Mouse (Mus musculus): ENCODE data around the gene Numb. TPM values are rescaled to one million over a fixed set of nuclear protein-coding genes. Genes with fewer than 3 reads are reported as not detected.

The Numb gene
- polyA plus RNA-seq, 2 experiments from 2014 or later: 36.7 to 39.4 TPM

- ATAC-seq: no peak
Measured at GRCm38 (mm10) chr12:83852512-83853213, 69.1 kb downstream of the Numb start.

GRCm38 (mm10) chr12:83850334-83850733 lies 71.4 kb downstream of the Numb start:
- no peak for ATAC-seq

DNA sequence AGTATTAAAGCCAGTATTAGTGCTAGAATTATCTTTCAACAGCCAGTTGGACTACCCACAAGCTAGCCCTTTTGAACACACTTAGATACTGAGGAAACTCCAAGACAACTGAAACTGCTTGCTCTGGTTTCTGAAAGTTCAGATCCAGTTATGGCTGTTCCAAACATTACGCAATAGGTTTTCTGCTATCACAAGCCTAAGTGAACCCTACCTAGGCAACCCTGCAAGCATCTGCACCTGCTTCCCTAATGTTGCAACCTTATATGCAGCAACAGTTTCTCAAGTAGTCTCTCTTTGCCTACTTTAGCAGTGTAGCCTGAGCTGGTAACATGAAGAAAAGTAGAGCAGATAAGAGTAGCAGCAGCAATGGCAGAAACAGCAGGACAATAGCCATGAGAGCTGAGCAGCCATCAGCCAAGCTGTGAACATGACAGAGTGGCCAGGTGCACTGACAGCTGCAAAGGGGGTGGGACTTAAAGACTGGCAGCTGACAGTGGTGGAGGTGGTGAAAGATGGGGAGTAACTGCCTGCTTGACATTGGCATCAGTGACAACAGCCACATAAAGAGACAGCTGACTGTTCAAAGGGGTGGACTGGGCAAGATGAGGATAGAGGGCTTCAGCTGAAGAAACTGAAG lies 73.0 kb downstream of the Numb start:
- no peak for ATAC-seq

- no peak for ATAC-seq
Measured at GRCm38 (mm10) chr12:83847877-83848276, 73.9 kb downstream of the Numb start.

- ATAC-seq: no peak
Measured at GRCm38 (mm10) chr12:83842678-83843440, 78.9 kb downstream of the Numb start.

- no peak for ATAC-seq
Measured at GRCm38 (mm10) chr12:83841409-83842190, 80.1 kb downstream of the Numb start.

GRCm38 (mm10) chr12:83833979-83834378 lies 87.8 kb downstream of the Numb start:
- no peak for ATAC-seq

- ATAC-seq: no peak
Measured at GRCm38 (mm10) chr12:83830424-83830823, 91.3 kb downstream of the Numb start.

DNA sequence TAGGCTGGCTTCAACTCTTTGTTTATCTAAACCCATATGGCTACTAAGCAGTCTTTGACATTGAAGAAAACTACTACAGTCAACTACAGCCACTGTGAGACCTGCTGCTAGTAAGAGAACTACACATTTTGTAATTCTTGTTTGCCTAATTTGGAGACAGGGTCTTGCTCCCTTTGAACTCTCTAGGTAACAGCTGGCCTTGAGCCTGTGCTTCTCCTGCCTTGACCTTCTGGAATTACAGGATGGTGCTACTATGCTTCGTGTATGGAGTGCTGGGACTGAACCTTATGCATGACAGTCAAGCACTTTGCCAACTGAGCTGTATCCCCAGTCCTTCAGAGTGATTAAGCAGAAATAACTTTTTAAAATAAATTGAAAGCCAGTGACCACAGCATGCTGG lies 105.1 kb downstream of the Numb start:
- no peak for ATAC-seq

DNA sequence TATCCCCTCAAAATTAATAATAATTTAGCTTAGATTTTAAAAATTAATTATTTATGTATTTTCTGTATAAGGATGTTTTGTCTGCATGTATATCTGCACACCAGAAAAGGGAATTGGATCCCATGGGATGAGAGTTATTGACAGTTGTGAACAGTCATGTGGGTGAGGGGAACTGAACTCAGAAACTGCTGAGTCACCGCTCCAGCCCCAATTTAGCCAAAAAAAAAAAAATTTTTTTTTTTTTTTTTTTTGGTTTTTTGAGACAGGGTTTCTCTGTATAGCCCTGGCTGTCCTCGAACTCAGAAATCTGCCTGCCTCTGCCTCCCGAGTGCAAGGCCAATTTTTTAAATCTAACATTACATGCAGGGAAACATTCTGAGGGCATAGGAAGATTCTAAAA lies 109.8 kb downstream of the Numb start:
- ATAC-seq: no peak

DNA sequence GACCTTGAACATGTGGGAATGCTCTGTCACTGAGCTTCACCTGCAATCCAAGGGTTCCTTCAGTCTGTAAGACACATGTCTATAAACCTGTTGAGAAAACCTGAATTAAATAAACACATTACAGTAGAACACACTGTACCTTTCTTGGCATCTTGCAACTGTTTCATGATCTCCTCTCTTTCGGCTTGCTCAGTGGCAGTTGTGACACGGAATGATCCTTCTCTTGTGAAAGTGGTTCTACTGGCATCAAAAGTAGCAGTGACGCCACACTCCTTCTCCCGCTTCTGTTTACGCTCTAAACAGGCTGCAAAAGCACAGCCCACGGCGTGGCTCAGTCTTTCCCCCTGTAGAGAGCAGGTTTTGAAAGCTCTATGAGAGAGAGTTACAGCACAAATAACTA lies 118.1 kb downstream of the Numb start:
- ATAC-seq: no peak

DNA sequence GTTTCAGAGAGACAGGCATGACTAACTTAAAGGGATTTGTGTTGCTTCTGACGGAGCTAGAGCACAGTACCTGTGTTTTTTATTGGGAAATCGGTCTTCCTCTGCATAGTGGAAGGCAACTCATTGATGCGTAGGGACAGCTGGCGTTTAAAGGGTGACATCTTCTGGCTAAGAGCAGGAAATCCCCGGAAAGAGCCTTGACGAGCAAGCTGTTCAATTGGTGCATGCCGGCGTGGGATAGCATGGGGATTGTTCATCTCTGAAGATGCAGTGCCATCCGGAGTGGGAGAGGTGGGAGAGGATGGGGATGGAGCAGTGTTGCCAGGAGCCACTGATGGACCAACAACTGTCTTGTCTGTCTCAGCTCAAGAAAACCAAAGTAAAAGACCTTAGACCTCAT lies 120.8 kb downstream of the Numb start:
- ATAC-seq: no peak

DNA sequence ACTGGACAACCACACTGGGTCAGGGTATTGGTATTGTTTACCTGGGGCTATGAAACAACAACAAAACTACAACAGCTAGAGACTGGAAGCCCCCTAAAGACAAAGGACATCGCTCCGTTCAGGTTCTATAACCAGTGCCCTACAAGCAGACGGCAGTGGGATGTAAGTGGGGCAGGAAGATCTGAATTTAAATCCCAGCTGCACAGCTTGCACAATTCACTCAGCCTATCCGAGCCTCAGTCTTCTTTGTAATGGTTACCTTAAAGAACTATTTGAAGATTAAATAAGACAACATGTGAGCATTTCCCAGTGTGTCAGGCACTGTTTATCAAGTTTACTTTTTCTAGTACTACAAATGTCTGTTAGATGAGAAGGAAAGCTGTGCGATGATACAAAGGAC lies 123.4 kb downstream of the Numb start:
- ATAC-seq: no peak

DNA sequence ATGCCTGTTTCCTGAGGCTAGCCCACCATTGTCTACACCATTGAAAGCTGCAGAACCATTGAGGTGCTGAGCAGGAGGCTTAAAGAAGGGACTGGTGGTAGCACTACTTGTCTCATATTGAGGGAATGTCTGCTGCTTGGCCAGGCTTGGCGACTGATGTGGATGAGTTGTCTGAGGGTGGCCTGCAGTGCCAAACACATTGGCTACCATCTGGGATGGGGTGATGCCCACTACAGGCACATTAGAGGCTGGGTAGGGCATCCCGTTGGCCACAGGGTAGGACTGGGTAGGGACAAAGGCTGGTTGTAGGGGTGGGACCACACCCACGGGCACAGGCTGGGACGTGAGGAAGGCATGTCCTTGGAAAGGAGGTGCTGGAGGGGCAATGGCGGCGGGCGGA lies 126.1 kb downstream of the Numb start:
- no peak for ATAC-seq

DNA sequence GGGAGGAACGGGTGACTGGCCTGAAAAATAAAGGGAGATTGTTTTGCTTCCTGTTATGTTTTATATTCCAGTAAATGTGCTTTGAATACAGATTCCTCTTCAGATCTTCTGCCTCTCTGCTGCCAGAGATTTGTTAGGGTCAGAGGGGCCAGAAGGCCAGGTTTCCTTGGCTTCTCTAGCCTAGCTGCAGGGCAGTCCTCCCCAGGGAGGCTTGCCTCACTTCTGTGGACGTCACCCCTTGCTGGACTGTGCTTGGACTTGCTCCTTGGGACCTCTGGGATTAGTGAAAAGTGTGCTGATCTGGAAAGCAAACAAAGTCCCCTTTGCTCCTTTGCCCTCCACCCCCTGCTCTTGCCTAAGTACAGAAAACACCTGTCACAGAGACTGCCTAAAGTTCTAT lies 126.7 kb downstream of the Numb start:
- ATAC-seq: no peak

GRCm38 (mm10) chr12:83792706-83793410 lies 128.9 kb downstream of the Numb start:
- ATAC-seq: no peak

DNA sequence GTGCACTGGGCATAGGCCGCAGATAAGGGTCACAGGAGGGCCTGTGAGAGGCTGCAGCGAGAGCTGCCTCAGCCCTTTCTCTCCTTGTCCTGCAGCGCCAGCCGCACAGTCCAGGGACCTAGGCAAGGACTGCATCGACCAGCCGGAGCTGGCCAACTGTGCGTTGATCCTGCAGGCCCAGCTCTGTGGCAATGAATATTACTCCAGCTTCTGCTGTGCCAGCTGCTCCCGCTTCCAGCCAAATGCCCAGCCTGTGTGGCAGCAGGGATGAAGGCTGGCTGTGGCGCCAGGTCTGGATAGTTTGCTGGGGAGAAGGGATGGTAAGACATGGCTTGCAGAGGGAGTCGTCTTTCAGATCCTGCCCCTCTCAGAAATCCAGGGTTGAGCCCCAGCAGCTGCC lies 130.0 kb downstream of the Numb start:
- ATAC-seq: no peak

- ATAC-seq: no peak
Measured at GRCm38 (mm10) chr12:83790749-83791148, 131.0 kb downstream of the Numb start.

GRCm38 (mm10) chr12:83789781-83790140 lies 132.0 kb downstream of the Numb start:
- ATAC-seq: no peak

DNA sequence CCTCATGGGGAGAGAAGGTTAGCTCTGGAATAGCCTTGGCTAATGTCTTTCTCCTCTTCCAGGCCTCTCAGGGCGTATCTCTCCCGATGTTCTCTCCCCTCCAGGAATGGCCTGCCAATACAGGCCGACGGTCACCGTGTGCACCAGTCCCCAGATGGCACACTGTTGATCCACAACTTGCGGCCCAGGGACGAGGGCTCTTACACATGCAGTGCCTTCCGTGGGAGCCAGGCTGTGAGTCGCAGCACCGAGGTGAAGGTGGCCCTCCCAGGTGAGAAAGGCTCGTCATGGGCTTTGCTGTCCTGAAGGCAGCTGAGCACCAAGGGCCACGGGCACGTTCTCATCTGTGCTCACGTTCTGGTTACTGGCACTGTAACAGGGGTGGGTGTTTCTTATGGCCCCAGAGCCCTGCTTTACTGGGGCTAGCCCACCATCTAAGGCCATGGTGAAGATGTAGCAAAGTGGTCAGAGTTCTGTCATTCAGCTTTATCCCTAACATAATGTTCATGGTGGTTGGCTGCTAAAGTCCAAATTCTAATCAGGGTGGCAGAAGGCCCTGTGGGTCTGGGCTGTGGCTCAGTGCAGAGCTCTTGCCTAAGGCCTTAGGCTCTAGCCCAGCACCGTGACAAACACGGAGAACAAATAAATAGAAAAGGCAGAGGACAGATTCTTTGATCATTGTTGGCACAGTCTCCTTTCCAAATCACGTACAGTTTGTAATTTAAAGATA lies 132.5 kb downstream of the Numb start:
- ATAC-seq: no peak

DNA sequence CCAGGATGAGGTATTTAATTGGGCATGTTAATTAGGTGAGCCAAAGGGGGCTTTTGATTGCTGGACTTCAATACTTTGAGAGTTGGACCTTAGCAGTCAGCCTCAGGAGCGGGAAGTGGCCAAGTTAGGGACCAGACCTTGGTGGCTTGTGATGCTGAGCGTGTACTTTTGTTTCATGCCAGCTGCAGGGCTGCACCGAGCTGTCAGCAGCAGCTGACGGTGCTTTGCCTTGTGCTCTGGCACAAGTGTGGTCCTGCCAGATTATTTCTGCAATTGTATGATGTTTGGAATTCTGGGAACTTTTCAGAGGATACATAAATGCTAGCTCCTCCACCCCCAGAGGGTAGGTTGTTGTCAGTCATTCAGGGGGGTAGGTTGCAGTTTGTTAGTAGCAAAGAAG lies 136.4 kb downstream of the Numb start:
- no peak for ATAC-seq

- no peak for ATAC-seq
Measured at GRCm38 (mm10) chr12:83782669-83783068, 139.1 kb downstream of the Numb start.

Data from CD4-positive, CD25-positive, alpha-beta regulatory T cell, adult 4 months (primary cell).